Mouse (Mus musculus) kidney, postnatal 0 days (tissue): ENCODE measurements around the gene Gm17268. TPM values are rescaled to one million over a fixed set of nuclear protein-coding genes. Genes with fewer than 3 reads are reported as not detected.

Source experiments
- ATAC-seq: fragments of 200-750 bp; cut with Nextera tagmentation; replicated peaks from 2 replicates; pipeline ENCODE4 v1.8.0; 2017; ENCODE audit warnings: low read depth, moderate number of reproducible peaks, moderate TSS enrichment, moderate library complexity; ENCODE audit not compliant: low FRiP score
- DNase-seq: peaks from one replicate; pipeline ENCODE4 v3.0.0-alpha.2; 2016; ENCODE audit warnings: low spot score
- H3K27ac ChIP-seq: fragments of 300-500 bp; sonication (generic); 2 replicates; pipeline ENCODE4 v1.5.1; 2014; ENCODE audit warnings: mild to moderate bottlenecking
- H3K27me3 ChIP-seq: fragments of 300-500 bp; sonication (generic); 2 replicates; pipeline ENCODE4 v1.6.1; 2014; ENCODE audit warnings: low read length, mixed read lengths; ENCODE audit not compliant: insufficient read depth
- H3K36me3 ChIP-seq: fragments of 300-500 bp; sonication (generic); 2 replicates; pipeline ENCODE4 v1.6.1; 2014; ENCODE audit warnings: low read length, mixed read lengths; ENCODE audit not compliant: insufficient read depth
- H3K4me1 ChIP-seq: fragments of 300-500 bp; sonication (generic); replicated peaks from 2 replicates; pipeline ENCODE4 v1.6.1; 2014; ENCODE audit warnings: antibody characterized with exemption, low read length, mixed read lengths; ENCODE audit not compliant: insufficient read depth
- H3K4me2 ChIP-seq: fragments of 300-500 bp; sonication (generic); 2 replicates; pipeline ENCODE4 v1.6.1; 2014; ENCODE audit warnings: mild to moderate bottlenecking, low read length, moderate library complexity, mixed read lengths
- H3K4me3 ChIP-seq: fragments of 300-500 bp; sonication (generic); replicated peaks from 2 replicates; pipeline ENCODE4 v1.5.1; 2014; ENCODE audit warnings: low read depth, low read length
- H3K9ac ChIP-seq: fragments of 300-500 bp; sonication (generic); 2 replicates; pipeline ENCODE4 v1.6.1; 2014; ENCODE audit warnings: low read depth, low read length
- H3K9me3 ChIP-seq: fragments of 300-500 bp; sonication (generic); replicated peaks from 2 replicates; pipeline ENCODE4 v1.6.1; 2016; ENCODE audit warnings: low read length, inconsistent platforms, mixed read lengths
- CTCF ChIP-seq: IDR thresholded peaks from 2 replicates; pipeline ENCODE4 v1.5.1; 2016; ENCODE audit warnings: antibody characterized with exemption, low read depth, mild to moderate bottlenecking, moderate library complexity
- WGBS: fragments of 180-500 bp; shearing (Covaris S2); extraction: QIAGEN DNeasy Blood & Tissue Kit; methylation state at CpG from one replicate; pipeline ENCODE4 v1.1.7; 2014; 5-methylcytosine and 5-hydroxymethylcytosine counted together
- polyA plus RNA-seq: library from polyadenylated mRNA; unstranded; fragments of >200 nt; fragmentation: Nextera tagmentation; extraction: Ambion mirVana; gene quantifications from 2 replicates; pipeline ENCODE4 v1.2.1, GENCODE M21; 2015

Gm17268 gene
- polyA plus RNA-seq, 1 experiment from 2014 or later = not detected

- no peaks in the 10 kb centered on the region for H3K27me3 ChIP-seq
- TF ChIP-seq CTCF = peak; percentile 100
- no peaks in the 10 kb centered on the region for H3K36me3 ChIP-seq
- no peaks in the 10 kb centered on the region for H3K4me1 ChIP-seq
- no peak overlapping the region for H3K4me3 ChIP-seq
- no peak overlapping the region for H3K9ac ChIP-seq
- ATAC-seq = no peak
- peak; percentile 78 for DNase-seq
- H3K4me2 ChIP-seq = no peak overlapping the region
- H3K27ac ChIP-seq = no peak overlapping the region
- H3K9me3 ChIP-seq = no peaks in the 10 kb centered on the region
- whole genome bisulfite sequencing = 53% methylated on average over 10 of the region's 10 CpGs
These were observed 42.1 kb downstream of the Gm17268 start for GRCm38 (mm10) chr11:81996172-81996841.

- no peak overlapping the region for H3K4me2 ChIP-seq
These were observed 55.2 kb downstream of the Gm17268 start for GRCm38 (mm10) chr11:81983146-81983545.

GRCm38 (mm10) chr11:81982191-81982590 is 56.2 kb downstream of the Gm17268 start:
- DNase-seq (peak; percentile 25), ATAC-seq (no peak)
- Histone ChIP-seq H3K36me3 (no peaks in the 10 kb centered on the region), H3K4me1 (0 out of 2 replicates have a peak, but pooled peaks cover 4% of the 10 kb centered on the region), H3K27ac (no peak overlapping the region), H3K4me3 (no peak overlapping the region), H3K9me3 (no peaks in the 10 kb centered on the region), H3K4me2 (no peak overlapping the region), H3K27me3 (no peaks in the 10 kb centered on the region), H3K9ac (no peak overlapping the region)
- no peak for TF ChIP-seq CTCF
- 7% methylated on average over 11 of the region's 11 CpGs for WGBS

More at GRCm38 (mm10) chr11:81983146-81983545, 55.2 kb downstream of the Gm17268 start:
- ATAC-seq = no peak
- no peaks in the 10 kb centered on the region for H3K36me3 ChIP-seq
- DNase-seq = peak; percentile 81
- WGBS = 44% methylated on average over 5 of the region's 5 CpGs
- no peaks in the 10 kb centered on the region for H3K27me3 ChIP-seq
- TF ChIP-seq CTCF = peak; percentile 78
- no peaks in the 10 kb centered on the region for H3K9me3 ChIP-seq
- 0 out of 2 replicates have a peak, but pooled peaks cover 4% of the 10 kb centered on the region for H3K4me1 ChIP-seq
- no peak overlapping the region for H3K27ac ChIP-seq
- no peak overlapping the region for H3K4me3 ChIP-seq
- H3K9ac ChIP-seq = no peak overlapping the region

Other genes with a start within 250 kb of the Gm17268 start
- gene 5530401A14Rik, start 177.9 kb downstream of the Gm17268 start, polyA plus RNA-seq = not detected in 2 replicates
- 2.6 and 2.9 TPM in 2 replicates for gene Asic2, start 70.1 kb downstream of the Gm17268 start, polyA plus RNA-seq
- 2.1 and 2.4 TPM in 2 replicates for gene Ccl2, start 3.0 kb downstream of the Gm17268 start, polyA plus RNA-seq
- 1.3 and 2.9 TPM in 2 replicates for gene Ccl7, start 7.2 kb upstream of the Gm17268 start, polyA plus RNA-seq
- gene Ccl11, start 19.3 kb upstream of the Gm17268 start, polyA plus RNA-seq = 7.9 and 9.1 TPM in 2 replicates
- 5.7 and 6.4 TPM in 2 replicates for gene Ccl12, start 63.3 kb upstream of the Gm17268 start, polyA plus RNA-seq
- 0.40 and 0.75 TPM in 2 replicates for gene Ccl8, start 76.6 kb upstream of the Gm17268 start, polyA plus RNA-seq